Mouse (Mus musculus) forebrain, postnatal 0 days (tissue): Measurements from ENCODE around the gene Mageh1. TPM values are rescaled to one million over a fixed set of nuclear protein-coding genes. Genes with fewer than 3 reads are reported as not detected.
"Not testable (repeated sequence)": the region's sequence is repeated elsewhere in the genome, so short reads cannot be mapped to it uniquely, and the experiment has no call there.

Source experiments
- ATAC-seq: fragments of 200-750 bp; cut with Nextera tagmentation; 2 replicates; pipeline ENCODE4 v1.8.0; 2017; ENCODE audit warnings: mild to moderate bottlenecking, moderate library complexity
- DNase-seq: peaks from one replicate; pipeline ENCODE4 v3.0.0-alpha.2; 2015
- H3K27ac ChIP-seq: fragments of 300-500 bp; sonication (generic); 2 replicates; pipeline ENCODE4 v1.5.1; 2014; ENCODE audit warnings: low read depth, mild to moderate bottlenecking, antibody characterized with exemption, low read length, moderate library complexity, mixed read lengths
- H3K27me3 ChIP-seq: fragments of 300-500 bp; sonication (generic); 2 replicates; pipeline ENCODE4 v1.6.1; 2014; ENCODE audit warnings: mild to moderate bottlenecking, low read length, mixed read lengths; ENCODE audit not compliant: insufficient read depth
- H3K36me3 ChIP-seq: fragments of 300-500 bp; sonication (generic); 2 replicates; pipeline ENCODE4 v1.6.1; 2014; ENCODE audit warnings: mild to moderate bottlenecking, moderate library complexity; ENCODE audit not compliant: insufficient read depth
- H3K4me1 ChIP-seq: fragments of 300-500 bp; sonication (generic); 2 replicates; pipeline ENCODE4 v1.6.1; 2014; ENCODE audit warnings: antibody characterized with exemption; ENCODE audit not compliant: insufficient read depth
- H3K4me2 ChIP-seq: fragments of 300-500 bp; sonication (generic); 2 replicates; pipeline ENCODE4 v1.6.1; 2014; ENCODE audit warnings: low read depth, mild to moderate bottlenecking, moderate library complexity
- H3K4me3 ChIP-seq: fragments of 300-500 bp; sonication (generic); 2 replicates; pipeline ENCODE4 v1.5.1; 2014; ENCODE audit warnings: low read depth, low read length, mixed read lengths
- H3K9ac ChIP-seq: fragments of 300-500 bp; sonication (generic); 2 replicates; pipeline ENCODE4 v1.6.1; 2014; ENCODE audit warnings: mild to moderate bottlenecking
- H3K9me3 ChIP-seq: fragments of 300-500 bp; sonication (generic); 2 replicates; pipeline ENCODE4 v1.6.1; 2016; ENCODE audit warnings: low read length
- CTCF ChIP-seq: sonication (generic); IDR thresholded peaks from 2 replicates; pipeline ENCODE4 v1.5.1; 2016; ENCODE audit warnings: antibody characterized with exemption, control low read depth, low read depth
- WGBS: fragments of 180-500 bp; shearing (Covaris S2); extraction: QIAGEN DNeasy Blood & Tissue Kit; methylation state at CpG from one replicate; pipeline ENCODE4 v1.1.7; 2014; 5-methylcytosine and 5-hydroxymethylcytosine counted together
- polyA plus RNA-seq: library from polyadenylated mRNA; unstranded; fragments of >200 nt; fragmentation: Nextera tagmentation; extraction: Ambion mirVana; gene quantifications from 2 replicates; pipeline ENCODE4 v1.2.1, GENCODE M21; 2015
- total RNA-seq: library from RNA; depleted of rRNA; stranded (reverse); fragments of >200 nt; gene quantifications from 2 replicates; pipeline ENCODE4 v1.2.3, GENCODE M21; 2014; rRNA removed

Mageh1 gene
- total RNA-seq (93.6 and 97.1 TPM in 2 replicates), polyA plus RNA-seq (125 and 131 TPM in 2 replicates)

DNA sequence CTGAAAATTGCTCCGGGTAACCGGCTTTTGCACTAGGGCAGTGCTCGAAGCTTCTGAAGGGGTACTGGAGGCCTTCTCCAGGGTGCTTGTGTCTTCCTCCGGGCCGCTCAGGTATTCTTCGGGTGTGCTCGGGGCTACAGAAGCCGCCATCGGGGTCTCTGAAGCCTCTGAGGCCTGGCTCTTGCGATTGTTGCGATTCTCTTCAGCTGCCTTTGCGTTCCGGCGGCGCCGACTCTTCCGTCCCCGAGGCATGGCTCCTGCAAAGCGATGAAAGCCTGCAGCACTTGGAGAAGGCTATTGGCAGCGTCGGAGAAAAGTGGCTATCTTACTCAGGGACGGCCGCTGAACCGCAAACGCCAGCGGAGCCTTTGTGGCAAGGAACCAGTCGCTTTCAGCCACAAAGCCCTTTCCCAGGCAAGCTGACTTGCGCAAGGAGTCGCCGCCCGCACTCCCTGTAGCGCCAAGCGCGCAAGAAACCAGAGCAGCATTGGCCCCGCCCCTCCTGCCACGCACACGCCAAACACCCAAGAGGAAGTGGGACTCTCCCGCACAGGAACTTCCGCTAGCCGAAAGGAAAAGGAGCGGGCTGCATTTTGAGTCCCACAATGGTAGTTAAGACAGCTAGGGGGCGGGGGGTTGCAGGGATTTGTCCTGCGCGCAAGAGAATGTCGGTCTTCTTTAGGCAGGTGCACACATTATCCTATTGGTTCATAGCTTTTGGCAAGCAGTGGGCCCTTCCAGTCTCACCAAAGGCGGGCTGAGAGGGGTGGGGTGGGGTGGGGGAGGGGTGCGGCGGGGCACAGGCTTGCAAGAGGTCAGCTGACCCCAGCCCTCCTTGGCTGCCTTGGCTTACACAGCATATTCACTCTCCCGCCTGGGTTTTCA is at the start of gene Mageh1:
Gene Mageh1 (minus strand): TSS at position 489 of the 885 bp plus-strand sequence.
- Histone ChIP-seq H3K27ac (peak within 1 kb of the TSS; percentile 95), H3K4me3 (peak within 1 kb of the TSS; percentile 53), H3K9me3 (no peaks in the 10 kb centered on the region), H3K4me1 (no peaks in the 10 kb centered on the region), H3K36me3 (no peaks in the 10 kb centered on the region), H3K4me2 (peak within 1 kb of the TSS; percentile 57), H3K27me3 (no peaks in the 10 kb centered on the region), H3K9ac (peak within 1 kb of the TSS; percentile 65)
- ATAC-seq, result peak; percentile 94
- peak; percentile 92 for DNase-seq
- 24% methylated on average over 49 of the region's 49 CpGs for WGBS
- TF ChIP-seq CTCF, result peak; percentile 52

DNA sequence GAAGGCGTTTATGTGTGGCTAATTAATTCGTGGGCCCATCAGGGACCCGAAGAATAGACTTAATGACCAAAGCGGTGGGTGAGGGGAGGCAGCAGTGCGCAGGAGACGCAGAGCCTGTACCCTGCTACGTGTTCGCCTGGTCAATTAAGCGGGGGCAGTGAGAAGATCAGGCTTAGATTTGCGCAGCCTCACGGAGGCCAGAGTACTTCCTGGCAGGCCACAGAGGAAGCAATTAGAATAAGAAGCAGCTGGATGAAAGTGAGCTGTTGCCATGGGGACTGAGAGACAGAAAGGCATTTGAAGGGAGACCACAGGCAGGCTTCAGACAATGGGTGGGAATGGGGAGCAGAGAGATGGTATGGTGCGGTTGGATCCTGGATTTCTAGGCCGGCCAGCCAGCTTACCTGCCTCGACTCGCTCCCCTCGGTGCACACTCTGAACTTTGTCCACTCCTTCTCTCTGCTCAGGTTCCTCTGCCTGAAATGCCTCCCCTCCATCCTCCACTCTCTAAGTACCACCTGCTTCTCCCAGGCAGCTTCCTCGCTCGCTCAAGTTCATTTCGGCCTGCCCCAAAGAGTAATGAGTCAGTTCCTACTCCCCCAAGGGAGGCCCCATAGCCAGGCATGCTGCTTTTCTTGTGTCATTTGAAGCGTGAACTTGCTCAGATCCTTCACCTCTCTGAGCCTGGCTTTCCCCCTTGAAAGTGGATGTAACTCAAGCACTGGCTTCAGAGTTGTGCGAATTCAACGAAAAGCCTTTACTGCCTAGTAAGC is 783 bp upstream of the Mageh1 start:
- Histone ChIP-seq H3K9ac (peak overlapping the region; percentile 43), H3K27ac (peak overlapping the region; percentile 95), H3K4me3 (peak overlapping the region; percentile 53), H3K4me2 (peak overlapping the region; percentile 57)
- H3K36me3 ChIP-seq, H3K27me3 ChIP-seq, DNase-seq, H3K4me1 ChIP-seq, H3K9me3 ChIP-seq: not testable (repeated sequence)
- ATAC-seq, result peak; percentile 85
- WGBS, result 35% methylated on average over 6 of the region's 22 CpGs

DNA sequence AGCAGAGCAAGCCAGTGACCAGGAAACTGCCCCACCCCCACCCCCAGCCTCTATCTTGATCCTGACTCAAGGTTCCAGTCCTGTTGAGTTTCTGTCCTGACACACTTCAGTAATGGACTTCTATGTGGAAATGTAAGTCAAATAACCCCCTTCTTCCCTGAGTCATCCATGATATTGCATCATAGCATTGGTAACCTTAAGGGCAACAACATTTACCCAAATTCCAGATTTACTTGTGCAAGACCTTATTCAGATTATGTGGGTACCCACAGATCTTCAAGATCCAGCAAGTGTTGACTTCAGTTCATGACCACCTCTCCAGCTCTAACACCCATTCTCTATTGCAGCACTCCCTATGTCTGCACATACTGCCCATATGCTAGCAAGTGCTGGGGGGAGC is 5.8 kb downstream of the Mageh1 start:
- not testable (repeated sequence) for H3K27ac ChIP-seq

DNA sequence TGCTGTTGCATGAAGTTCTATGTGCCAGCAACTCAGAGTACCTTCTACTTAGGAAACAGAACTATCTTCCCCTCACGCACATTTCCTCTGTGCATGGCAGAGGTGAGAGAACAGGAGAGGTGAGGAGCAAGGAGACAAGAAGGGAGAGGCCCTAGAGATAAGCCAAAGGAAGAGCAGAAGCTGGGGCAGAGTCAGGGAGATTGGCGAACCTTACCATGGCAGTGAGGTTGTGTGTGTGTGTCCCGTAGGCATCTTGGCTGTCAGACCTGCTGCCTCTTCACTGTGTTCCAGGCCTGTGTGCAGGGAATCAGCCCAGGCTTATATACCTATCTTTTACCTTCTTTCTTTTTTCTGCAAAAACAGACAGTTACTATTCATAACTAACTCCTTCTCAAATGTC is 11.7 kb downstream of the Mageh1 start:
- WGBS, result 94% methylated on average over 2 of the region's 3 CpGs
- H3K9ac ChIP-seq, H3K4me1 ChIP-seq, H3K27ac ChIP-seq, H3K36me3 ChIP-seq, DNase-seq, ATAC-seq, H3K4me3 ChIP-seq, H3K9me3 ChIP-seq, H3K27me3 ChIP-seq, H3K4me2 ChIP-seq: not testable (repeated sequence)

More for the DNA sequence above, 5.8 kb downstream of the Mageh1 start:
- not testable (repeated sequence) for H3K36me3 ChIP-seq, H3K4me2 ChIP-seq, H3K4me3 ChIP-seq, H3K9ac ChIP-seq, H3K27me3 ChIP-seq, ATAC-seq, DNase-seq, H3K4me1 ChIP-seq, H3K9me3 ChIP-seq

DNA sequence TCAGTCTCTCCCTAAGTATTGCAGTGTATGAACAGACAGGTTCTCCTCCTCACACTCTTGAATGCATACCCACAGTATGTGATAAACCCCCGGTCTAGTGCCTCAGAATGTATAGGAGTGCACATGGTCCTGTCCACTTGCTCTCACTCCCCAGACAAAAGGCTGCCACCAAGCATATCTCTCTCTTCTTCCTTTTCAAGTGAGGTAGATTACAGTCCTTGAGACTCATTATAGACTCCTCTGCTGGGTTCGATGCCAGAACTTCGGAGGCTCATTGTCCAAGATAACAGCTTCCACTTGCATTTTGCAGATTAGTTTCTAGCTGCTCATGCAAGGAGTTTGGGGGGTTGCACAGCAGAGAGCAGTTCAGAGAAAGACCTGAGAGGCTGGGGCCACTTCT is 12.1 kb downstream of the Mageh1 start:
- H3K4me3 ChIP-seq, H3K9ac ChIP-seq, H3K4me1 ChIP-seq, DNase-seq, H3K4me2 ChIP-seq, H3K27me3 ChIP-seq, H3K9me3 ChIP-seq, H3K36me3 ChIP-seq, ATAC-seq, H3K27ac ChIP-seq: not testable (repeated sequence)
- no CpG with 5 or more reads among the region's 3 CpGs for WGBS

DNA sequence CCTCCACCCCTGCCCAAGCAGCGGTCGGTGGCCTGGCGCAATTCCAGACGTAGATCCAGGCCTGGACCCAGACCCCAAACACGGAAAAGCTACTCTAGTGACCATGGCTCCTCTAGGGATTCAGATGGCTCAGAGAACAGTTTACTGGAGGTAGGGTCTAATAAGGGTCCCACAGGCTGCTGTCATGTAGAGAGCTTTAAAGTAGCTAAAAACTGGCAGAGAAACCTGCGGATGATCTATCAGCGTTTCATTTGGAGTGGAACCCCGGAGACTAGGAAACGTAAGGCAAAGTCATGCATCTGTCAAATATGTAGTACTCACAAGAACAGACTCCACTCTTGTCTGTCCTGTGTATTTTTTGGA is 29.7 kb downstream of the Mageh1 start:
- no peak for TF ChIP-seq CTCF
- Histone ChIP-seq H3K4me1 (no peaks in the 10 kb centered on the region), H3K36me3 (no peaks in the 10 kb centered on the region), H3K4me3 (peak overlapping the region; percentile 53), H3K9me3 (no peaks in the 10 kb centered on the region), H3K27ac (peak overlapping the region; percentile 82; the same call in 1 of the 2 replicates), H3K4me2 (peak overlapping the region; percentile 47), H3K9ac (peak overlapping the region; percentile 63), H3K27me3 (no peaks in the 10 kb centered on the region)
- 33% methylated on average over 9 of the region's 9 CpGs for WGBS
- DNase-seq (peak; percentile 33), ATAC-seq (peak; percentile 17; the same call in 1 of the 2 replicates)
